Mouse (Mus musculus): ENCODE data around the gene Cant1.
"Not testable (repeated sequence)": the region's sequence is repeated elsewhere in the genome, so short reads cannot be mapped to it uniquely, and the experiment has no call there.

Cant1 gene

DNA sequence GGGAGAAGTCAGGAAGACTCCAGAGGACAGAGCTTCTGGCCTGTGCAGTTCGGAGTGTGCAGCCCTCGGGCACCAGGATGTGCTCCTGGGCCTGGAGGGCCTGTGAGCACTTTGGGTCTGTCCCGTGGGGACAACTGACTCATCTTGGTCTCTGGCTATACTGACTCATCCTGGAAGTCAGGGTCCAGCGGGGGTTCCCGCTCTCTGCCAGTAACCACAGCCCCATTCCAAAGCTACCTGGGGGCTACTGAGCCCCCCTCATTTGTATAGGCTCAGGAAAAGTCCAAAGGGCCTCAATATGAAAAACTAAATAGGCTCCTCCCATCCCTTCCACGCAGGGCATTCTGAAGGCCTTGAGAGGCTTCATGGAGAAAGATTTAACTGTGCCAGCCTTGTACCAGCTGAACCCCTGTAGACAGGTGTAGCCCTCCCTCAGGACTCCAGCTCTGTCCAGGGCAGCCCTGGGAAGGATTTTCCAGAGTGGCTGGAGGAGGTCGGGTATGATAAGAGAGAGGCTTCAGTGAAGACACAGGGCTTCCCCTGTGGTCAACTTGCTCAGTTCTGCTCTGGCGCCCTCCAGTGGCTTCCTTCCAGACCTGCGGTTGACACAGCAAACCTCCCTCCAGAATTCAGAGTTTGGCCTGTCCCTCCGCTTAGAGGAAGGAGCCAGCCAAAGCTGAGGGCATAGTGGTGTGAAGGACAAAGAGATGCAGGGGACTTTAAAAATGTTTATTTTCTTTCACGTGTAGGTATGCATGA lies 39.5 kb downstream of the Cant1 start:
- no peaks in the 10 kb centered on the region for H3K27me3 ChIP-seq (ENCODE audit: control insufficient read depth, insufficient read depth, low read length, poor library complexity, severe bottlenecking)
- H3K36me3 ChIP-seq (ENCODE audit: control insufficient read depth, insufficient read depth, low read length, poor library complexity, severe bottlenecking): no peaks in the 10 kb centered on the region
- peak; percentile 77 for DNase-seq (ENCODE audit: low read depth, low spot score)

- H3K27me3 ChIP-seq (ENCODE audit: control insufficient read depth, insufficient read depth, low read length, poor library complexity, severe bottlenecking): no peaks in the 10 kb centered on the region
- no peak for DNase-seq (ENCODE audit: low read depth, low spot score)
- no peaks in the 10 kb centered on the region for H3K36me3 ChIP-seq (ENCODE audit: control insufficient read depth, insufficient read depth, low read length, poor library complexity, severe bottlenecking)
Observed at GRCm38 (mm10) chr11:118378656-118379055, 40.2 kb downstream of the Cant1 start.

GRCm38 (mm10) chr11:118376323-118376722 lies 42.6 kb downstream of the Cant1 start:
- H3K36me3 ChIP-seq (ENCODE audit: control insufficient read depth, insufficient read depth, low read length, poor library complexity, severe bottlenecking); DNase-seq (ENCODE audit: low read depth, low spot score); H3K27me3 ChIP-seq (ENCODE audit: control insufficient read depth, insufficient read depth, low read length, poor library complexity, severe bottlenecking): not testable (repeated sequence)

DNA sequence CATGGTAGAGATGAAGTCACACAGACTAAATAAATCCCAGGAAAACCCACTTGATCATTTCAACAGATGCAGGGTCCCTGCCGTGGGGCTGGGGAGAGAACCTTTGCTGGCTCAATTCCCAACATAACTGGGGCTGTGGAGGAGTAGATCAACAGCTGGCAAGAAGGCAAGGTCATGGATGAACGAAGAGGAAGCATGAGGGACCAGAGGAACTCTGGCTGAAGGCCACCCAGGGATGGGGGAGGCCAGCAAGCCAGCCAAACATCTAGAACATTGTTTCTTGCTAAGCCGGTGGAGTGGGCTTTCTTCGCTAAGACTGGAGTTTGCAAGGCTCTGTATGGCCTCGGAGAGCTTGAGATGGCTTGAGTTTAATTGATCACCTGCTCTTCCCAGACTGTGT lies 43.0 kb downstream of the Cant1 start:
- no peaks in the 10 kb centered on the region for H3K27me3 ChIP-seq (ENCODE audit: control insufficient read depth, insufficient read depth, low read length, poor library complexity, severe bottlenecking)
- no peak for DNase-seq (ENCODE audit: low read depth, low spot score)
- H3K36me3 ChIP-seq (ENCODE audit: control insufficient read depth, insufficient read depth, low read length, poor library complexity, severe bottlenecking): no peaks in the 10 kb centered on the region

GRCm38 (mm10) chr11:118375461-118375860 lies 43.4 kb downstream of the Cant1 start:
- Histone ChIP-seq H3K36me3 (ENCODE audit: control insufficient read depth, insufficient read depth, low read length, poor library complexity, severe bottlenecking) (no peaks in the 10 kb centered on the region), H3K27me3 (ENCODE audit: control insufficient read depth, insufficient read depth, low read length, poor library complexity, severe bottlenecking) (no peaks in the 10 kb centered on the region)
- DNase-seq (ENCODE audit: low read depth, low spot score): no peak

DNA sequence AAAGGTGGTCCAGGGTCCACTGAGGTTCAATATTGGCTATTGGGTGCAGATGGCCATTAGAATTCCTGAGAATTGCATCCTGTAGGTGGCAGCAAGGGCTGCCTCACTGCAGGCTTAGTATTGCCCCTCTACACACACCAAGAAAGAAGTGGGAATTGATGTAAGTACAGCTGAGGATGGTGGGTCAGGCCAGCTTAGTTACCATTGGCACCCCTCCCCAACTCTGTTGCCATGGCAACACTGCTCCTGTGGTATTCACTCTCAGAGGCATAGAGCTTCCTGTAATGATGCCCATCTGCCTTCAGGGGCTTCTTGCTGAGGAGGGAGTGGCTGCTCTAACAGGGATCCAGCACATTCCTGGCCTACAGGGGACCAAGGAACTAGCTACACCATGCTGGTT lies 43.9 kb downstream of the Cant1 start:
- DNase-seq (ENCODE audit: low read depth, low spot score): no peak
- no peaks in the 10 kb centered on the region for H3K36me3 ChIP-seq (ENCODE audit: control insufficient read depth, insufficient read depth, low read length, poor library complexity, severe bottlenecking)
- no peaks in the 10 kb centered on the region for H3K27me3 ChIP-seq (ENCODE audit: control insufficient read depth, insufficient read depth, low read length, poor library complexity, severe bottlenecking)

- no peak for DNase-seq (ENCODE audit: low read depth, low spot score)
- Histone ChIP-seq H3K27me3 (ENCODE audit: control insufficient read depth, insufficient read depth, low read length, poor library complexity, severe bottlenecking) (no peaks in the 10 kb centered on the region), H3K36me3 (ENCODE audit: control insufficient read depth, insufficient read depth, low read length, poor library complexity, severe bottlenecking) (no peaks in the 10 kb centered on the region)
Observed at GRCm38 (mm10) chr11:118374506-118374905, 44.4 kb downstream of the Cant1 start.

DNA sequence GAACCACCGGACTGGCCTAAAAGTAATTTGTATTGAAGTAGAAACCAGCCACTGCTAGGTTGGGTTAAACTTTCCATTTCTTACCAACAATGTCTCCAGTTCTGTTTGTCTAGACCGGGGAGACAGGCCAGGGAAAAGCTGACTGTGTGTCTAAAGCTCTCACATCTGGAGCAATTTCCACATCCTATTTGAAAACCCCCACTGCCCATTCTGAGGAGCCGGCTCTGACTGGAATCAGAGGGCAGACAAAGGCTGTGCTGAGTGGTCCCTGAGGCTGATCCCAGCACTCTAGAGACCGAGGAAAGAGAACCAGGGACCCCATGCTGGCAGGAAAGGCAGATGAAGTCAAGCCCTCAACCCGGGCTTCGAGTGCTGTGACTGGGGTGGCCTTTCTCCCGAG lies 46.2 kb downstream of the Cant1 start:
- DNase-seq (ENCODE audit: low read depth, low spot score): no peak
- H3K27me3 ChIP-seq (ENCODE audit: control insufficient read depth, insufficient read depth, low read length, poor library complexity, severe bottlenecking): no peaks in the 10 kb centered on the region
- no peaks in the 10 kb centered on the region for H3K36me3 ChIP-seq (ENCODE audit: control insufficient read depth, insufficient read depth, low read length, poor library complexity, severe bottlenecking)

DNA sequence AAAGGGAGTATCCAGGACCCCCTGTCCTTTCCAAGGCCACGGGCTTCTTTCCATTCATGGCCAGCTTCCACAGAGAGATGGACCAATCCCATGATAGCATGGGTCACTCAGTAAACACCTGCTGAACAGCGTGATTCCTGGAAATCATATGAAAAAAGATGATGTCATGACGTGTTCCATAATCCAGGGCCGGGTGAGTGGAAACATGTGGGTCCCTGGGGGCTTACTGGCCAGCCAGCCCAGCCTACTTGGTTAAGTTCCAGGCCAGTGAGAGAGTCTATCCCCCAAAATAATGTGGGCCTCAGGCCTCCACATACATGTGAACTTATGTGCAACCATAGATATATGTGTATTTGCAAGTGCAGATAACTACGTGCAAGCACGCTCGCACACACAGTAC lies 47.0 kb downstream of the Cant1 start:
- DNase-seq (ENCODE audit: low read depth, low spot score): no peak
- no peaks in the 10 kb centered on the region for H3K27me3 ChIP-seq (ENCODE audit: control insufficient read depth, insufficient read depth, low read length, poor library complexity, severe bottlenecking)
- H3K36me3 ChIP-seq (ENCODE audit: control insufficient read depth, insufficient read depth, low read length, poor library complexity, severe bottlenecking): no peaks in the 10 kb centered on the region

DNA sequence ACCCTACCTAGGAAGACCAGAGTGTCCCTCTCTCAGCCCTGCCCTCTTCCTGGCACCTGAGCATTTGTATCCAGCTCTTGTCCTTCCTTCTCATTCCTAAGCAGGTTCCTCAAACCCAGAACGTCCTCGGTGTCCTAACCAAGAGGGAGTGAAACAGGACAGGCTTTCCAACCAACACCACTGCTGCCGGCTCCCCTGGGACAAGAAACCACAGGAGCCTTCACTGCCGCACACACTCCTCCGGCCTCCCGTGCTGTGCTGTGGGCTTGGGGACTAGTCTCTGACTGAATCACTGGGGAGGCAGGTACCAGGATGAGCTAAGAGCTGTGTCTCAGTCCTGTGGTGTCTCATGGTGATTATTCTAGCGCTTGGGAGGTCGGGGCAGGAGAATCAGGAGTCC lies 49.2 kb downstream of the Cant1 start:
- H3K36me3 ChIP-seq (ENCODE audit: control insufficient read depth, insufficient read depth, low read length, poor library complexity, severe bottlenecking): no peaks in the 10 kb centered on the region
- no peaks in the 10 kb centered on the region for H3K27me3 ChIP-seq (ENCODE audit: control insufficient read depth, insufficient read depth, low read length, poor library complexity, severe bottlenecking)
- no peak for DNase-seq (ENCODE audit: low read depth, low spot score)

DNA sequence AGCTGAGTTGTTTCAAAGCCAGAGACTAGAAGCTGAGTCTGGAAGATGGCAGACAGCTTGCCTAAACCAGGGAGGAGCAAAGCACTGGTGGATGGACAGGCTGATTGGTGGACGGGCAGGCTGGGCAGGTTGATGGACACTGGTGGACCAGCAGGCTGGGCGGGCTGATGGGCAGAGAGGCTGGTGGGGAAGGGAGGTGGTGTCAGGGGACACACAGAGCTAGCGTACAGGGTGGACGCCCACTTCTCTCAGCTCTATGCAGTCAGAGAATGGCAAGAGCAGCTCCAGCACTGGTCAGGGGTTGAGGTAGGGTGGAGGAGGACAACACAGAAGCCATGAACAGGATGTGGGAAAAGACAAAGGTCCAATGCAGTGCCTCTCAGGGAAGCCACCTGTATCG lies 49.6 kb downstream of the Cant1 start:
- no peak for DNase-seq (ENCODE audit: low read depth, low spot score)
- Histone ChIP-seq H3K27me3 (ENCODE audit: control insufficient read depth, insufficient read depth, low read length, poor library complexity, severe bottlenecking) (no peaks in the 10 kb centered on the region), H3K36me3 (ENCODE audit: control insufficient read depth, insufficient read depth, low read length, poor library complexity, severe bottlenecking) (no peaks in the 10 kb centered on the region)

GRCm38 (mm10) chr11:118368330-118368729 lies 50.6 kb downstream of the Cant1 start:
- Histone ChIP-seq H3K27me3 (ENCODE audit: control insufficient read depth, insufficient read depth, low read length, poor library complexity, severe bottlenecking) (no peaks in the 10 kb centered on the region), H3K36me3 (ENCODE audit: control insufficient read depth, insufficient read depth, low read length, poor library complexity, severe bottlenecking) (no peaks in the 10 kb centered on the region)
- peak; percentile 39 for DNase-seq (ENCODE audit: low read depth, low spot score)

DNA sequence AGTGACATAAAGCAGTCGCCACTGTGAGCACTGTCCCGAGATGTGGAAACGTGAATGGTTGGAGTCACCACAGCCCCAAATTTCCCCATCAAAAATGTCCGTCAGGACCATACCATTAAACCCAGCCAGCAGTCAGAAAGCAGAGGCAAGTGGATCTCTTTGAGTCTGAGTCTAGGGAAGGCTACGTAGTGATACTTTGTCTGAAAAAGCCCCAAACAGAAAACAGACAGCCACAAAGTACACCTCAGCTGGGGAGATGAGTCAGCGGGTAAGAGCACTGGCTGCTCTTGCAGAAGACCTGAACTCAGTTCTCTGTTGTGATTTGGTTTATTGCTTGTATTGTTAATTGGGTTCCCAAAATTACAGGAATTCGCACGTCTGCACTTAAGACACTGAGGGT lies 52.3 kb downstream of the Cant1 start:
- no peak for DNase-seq (ENCODE audit: low read depth, low spot score)
- Histone ChIP-seq H3K27me3 (ENCODE audit: control insufficient read depth, insufficient read depth, low read length, poor library complexity, severe bottlenecking) (no peaks in the 10 kb centered on the region), H3K36me3 (ENCODE audit: control insufficient read depth, insufficient read depth, low read length, poor library complexity, severe bottlenecking) (no peaks in the 10 kb centered on the region)

GRCm38 (mm10) chr11:118366108-118366507 lies 52.8 kb downstream of the Cant1 start:
- no peaks in the 10 kb centered on the region for H3K36me3 ChIP-seq (ENCODE audit: control insufficient read depth, insufficient read depth, low read length, poor library complexity, severe bottlenecking)
- DNase-seq (ENCODE audit: low read depth, low spot score): no peak

DNA sequence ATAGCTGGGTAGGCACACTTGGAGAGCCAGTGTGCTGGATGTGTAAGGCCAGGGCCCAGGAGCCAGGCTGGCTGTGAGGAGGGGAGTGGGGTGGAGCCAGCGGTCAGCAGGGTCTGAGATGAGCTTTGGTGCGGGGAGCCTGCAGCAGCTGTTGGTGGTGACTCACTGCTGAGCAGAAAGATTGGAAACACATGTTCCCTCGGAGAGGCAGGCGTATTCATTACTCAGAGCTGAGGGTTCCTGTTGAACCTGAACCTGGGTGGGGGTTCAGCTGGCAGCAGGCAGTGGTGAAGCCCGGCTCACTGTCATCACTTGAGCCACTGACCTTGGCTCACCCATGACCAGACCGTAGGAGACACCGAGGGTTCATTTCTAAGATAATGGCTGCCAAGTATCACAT lies 53.7 kb downstream of the Cant1 start:
- Histone ChIP-seq H3K27me3 (ENCODE audit: control insufficient read depth, insufficient read depth, low read length, poor library complexity, severe bottlenecking) (no peaks in the 10 kb centered on the region), H3K36me3 (ENCODE audit: control insufficient read depth, insufficient read depth, low read length, poor library complexity, severe bottlenecking) (no peaks in the 10 kb centered on the region)
- DNase-seq (ENCODE audit: low read depth, low spot score): no peak

More at GRCm38 (mm10) chr11:118366108-118366507, 52.8 kb downstream of the Cant1 start:
- no peaks in the 10 kb centered on the region for H3K27me3 ChIP-seq (ENCODE audit: control insufficient read depth, insufficient read depth, low read length, poor library complexity, severe bottlenecking)

DNA sequence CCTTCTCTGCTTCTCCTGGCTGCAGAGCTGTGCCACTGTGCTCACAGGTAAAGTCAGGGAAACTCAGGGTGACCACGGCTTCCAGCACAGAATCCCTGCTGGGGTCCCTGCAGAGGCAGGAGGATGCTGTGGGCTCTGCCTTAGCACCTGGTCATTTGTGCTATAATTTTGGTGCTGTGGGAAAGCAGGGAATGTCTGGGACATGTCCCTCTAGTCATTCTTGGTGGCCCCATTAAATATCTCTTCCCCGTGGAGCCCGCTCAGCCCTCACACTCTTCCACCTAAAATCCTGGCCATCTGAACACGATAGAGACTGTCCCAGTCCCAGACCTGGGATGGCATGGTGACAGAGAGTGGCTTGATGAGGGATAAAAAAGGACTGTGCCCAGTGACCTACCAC lies 54.9 kb downstream of the Cant1 start:
- Histone ChIP-seq H3K36me3 (ENCODE audit: control insufficient read depth, insufficient read depth, low read length, poor library complexity, severe bottlenecking) (no peaks in the 10 kb centered on the region), H3K27me3 (ENCODE audit: control insufficient read depth, insufficient read depth, low read length, poor library complexity, severe bottlenecking) (no peaks in the 10 kb centered on the region)
- DNase-seq (ENCODE audit: low read depth, low spot score): no peak
